Mouse (Mus musculus) liver, postnatal 0 days (tissue): ENCODE results near the gene Sirt4. TPM values are rescaled to one million over a fixed set of nuclear protein-coding genes. Genes with fewer than 3 reads are reported as not detected.
"Not testable (repeated sequence)": the region's sequence is repeated elsewhere in the genome, so short reads cannot be mapped to it uniquely, and the experiment has no call there.

Source experiments
- ATAC-seq: fragments of 200-750 bp; cut with Nextera tagmentation; 2 replicates; pipeline ENCODE4 v1.8.0; 2017; ENCODE audit warnings: mild to moderate bottlenecking, moderate library complexity
- DNase-seq: peaks from one replicate; pipeline ENCODE4 v3.0.0-alpha.2; 2016
- H3K27ac ChIP-seq: fragments of 300-500 bp; sonication (generic); 2 replicates; pipeline ENCODE4 v1.5.1; 2014; ENCODE audit warnings: antibody characterized with exemption, moderate library complexity, mild to moderate bottlenecking, low read depth
- H3K27me3 ChIP-seq: fragments of 300-500 bp; sonication (generic); 2 replicates; pipeline ENCODE4 v1.6.1; 2014; ENCODE audit warnings: low read length, control low read depth, mixed read lengths; ENCODE audit not compliant: insufficient read depth
- H3K36me3 ChIP-seq: fragments of 300-500 bp; sonication (generic); replicated peaks from 2 replicates; pipeline ENCODE4 v1.6.1; 2014; ENCODE audit warnings: mild to moderate bottlenecking, control low read depth, low read length, moderate library complexity, mixed read lengths; ENCODE audit not compliant: insufficient read depth
- H3K4me1 ChIP-seq: fragments of 300-500 bp; sonication (generic); 2 replicates; pipeline ENCODE4 v1.6.1; 2014; ENCODE audit warnings: antibody characterized with exemption, mild to moderate bottlenecking, control low read depth; ENCODE audit not compliant: insufficient read depth
- H3K4me2 ChIP-seq: fragments of 300-500 bp; sonication (generic); 2 replicates; pipeline ENCODE4 v1.6.1; 2014; ENCODE audit warnings: low read depth, mild to moderate bottlenecking, low read length, moderate library complexity, mixed read lengths
- H3K4me3 ChIP-seq: fragments of 300-500 bp; sonication (generic); 2 replicates; pipeline ENCODE4 v1.5.1; 2014; ENCODE audit warnings: low read depth, low read length
- H3K9ac ChIP-seq: fragments of 300-500 bp; sonication (generic); replicated peaks from 2 replicates; pipeline ENCODE4 v1.6.1; 2014; ENCODE audit warnings: mild to moderate bottlenecking, moderate library complexity
- H3K9me3 ChIP-seq: fragments of 300-500 bp; sonication (generic); 2 replicates; pipeline ENCODE4 v1.6.1; 2016; ENCODE audit warnings: mild to moderate bottlenecking, control low read depth, low read length, mixed read lengths
- CTCF ChIP-seq: sonication (generic); IDR thresholded peaks from 2 replicates; pipeline ENCODE4 v1.5.1; 2016; ENCODE audit warnings: antibody characterized with exemption, low read depth
- EP300 ChIP-seq: IDR thresholded peaks from 2 replicates; pipeline ENCODE4 v1.6.1; 2016; ENCODE audit warnings: antibody characterized with exemption, low read depth, mild to moderate bottlenecking
- WGBS: fragments of 180-500 bp; shearing (Covaris S2); extraction: QIAGEN DNeasy Blood & Tissue Kit; methylation state at CpG from one replicate; pipeline ENCODE4 v1.1.7; 2014; ENCODE audit not compliant: insufficient replicate concordance; 5-methylcytosine and 5-hydroxymethylcytosine counted together
- polyA plus RNA-seq: library from polyadenylated mRNA; unstranded; fragments of >200 nt; fragmentation: Nextera tagmentation; extraction: Ambion mirVana; gene quantifications from 2 replicates; pipeline ENCODE4 v1.2.1, GENCODE M21; 2015

Sirt4 gene
- polyA plus RNA-seq, 1 experiment from 2014 or later = 3.9 TPM

DNA sequence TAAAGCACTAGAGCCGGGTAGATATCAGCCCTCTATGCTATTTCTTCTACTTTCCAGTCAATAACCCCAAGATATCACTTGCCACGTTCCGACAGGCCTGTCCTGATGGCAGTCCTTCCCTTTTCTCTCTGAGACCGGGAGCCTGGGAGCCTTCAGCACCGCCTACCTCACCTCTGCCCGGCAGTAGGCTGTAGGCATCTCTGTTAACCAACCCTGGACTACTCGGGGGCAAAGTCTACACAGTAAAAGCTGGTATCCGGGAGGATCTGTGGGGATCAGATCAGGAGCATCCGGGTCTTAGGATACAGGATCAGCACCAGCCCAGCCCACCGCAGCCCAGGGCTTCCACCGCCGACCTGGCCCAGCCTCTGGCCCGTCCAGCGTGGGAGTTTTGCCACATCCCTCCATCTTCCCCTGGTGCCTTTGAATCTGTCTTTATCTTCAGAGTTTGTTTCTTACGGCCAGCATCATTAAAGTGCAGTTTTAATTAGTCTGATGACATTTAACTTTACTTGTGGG is 38.5 kb upstream of the Sirt4 start:
- H3K27ac ChIP-seq = peak overlapping the region; percentile 98

DNA sequence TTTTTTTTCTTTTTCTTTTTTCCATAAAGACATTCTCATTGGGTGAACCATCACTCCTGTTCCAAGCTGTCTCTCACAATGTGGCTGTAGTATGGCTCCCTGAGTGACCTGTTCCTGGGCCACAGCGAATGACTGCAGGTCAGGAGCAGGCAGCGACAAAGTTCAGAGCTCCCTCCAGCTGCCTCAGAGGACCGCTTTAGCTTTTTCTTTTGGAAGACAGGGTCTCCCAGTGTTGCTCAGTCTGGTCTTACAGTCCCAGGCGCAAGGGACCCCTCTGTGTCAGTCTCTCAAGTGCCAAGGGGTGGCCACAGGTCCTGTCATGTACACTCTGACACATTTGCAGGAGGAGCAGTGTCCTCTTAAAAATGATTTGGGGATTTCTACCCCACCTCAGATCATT is 38.0 kb upstream of the Sirt4 start:
- H3K4me1 ChIP-seq = peaks cover 68% of the 10 kb centered on the region
- peak overlapping the region; percentile 65 for H3K9ac ChIP-seq
- 74% methylated on average over 4 of the region's 4 CpGs for WGBS
- TF ChIP-seq CTCF (no peak), EP300 (no peak)
- no peak for ATAC-seq
- no peak for DNase-seq
- H3K4me2 ChIP-seq = peak overlapping the region; percentile 72
- H3K27ac ChIP-seq = peak overlapping the region; percentile 98
- H3K36me3 ChIP-seq = peaks cover 15% of the 10 kb centered on the region; the same call in 1 of the 2 replicates
- no peaks in the 10 kb centered on the region for H3K27me3 ChIP-seq
- no peak overlapping the region; the same call in 1 of the 2 replicates for H3K4me3 ChIP-seq
- H3K9me3 ChIP-seq = no peaks in the 10 kb centered on the region

More for the DNA sequence above, 38.5 kb upstream of the Sirt4 start:
- ATAC-seq (peak; percentile 53), DNase-seq (peak; percentile 54)
- H3K27me3 ChIP-seq = no peaks in the 10 kb centered on the region
- peaks cover 15% of the 10 kb centered on the region; the same call in 1 of the 2 replicates for H3K36me3 ChIP-seq
- no peak overlapping the region for H3K4me3 ChIP-seq
- peak overlapping the region; percentile 72 for H3K4me2 ChIP-seq
- H3K4me1 ChIP-seq = peaks cover 69% of the 10 kb centered on the region
- no peak for TF ChIP-seq EP300
- no peak for TF ChIP-seq CTCF
- 60% methylated on average over 15 of the region's 15 CpGs for WGBS
- peak overlapping the region; percentile 65; the same call in 1 of the 2 replicates for H3K9ac ChIP-seq
- H3K9me3 ChIP-seq = no peaks in the 10 kb centered on the region

GRCm38 (mm10) chr5:115521553-115522461 is 37.3 kb upstream of the Sirt4 start:
- DNase-seq (peak; percentile 77), ATAC-seq (peak; percentile 83)
- Histone ChIP-seq H3K4me3 (peak overlapping the region; percentile 40), H3K36me3 (peaks cover 15% of the 10 kb centered on the region; the same call in 1 of the 2 replicates), H3K27me3 (no peaks in the 10 kb centered on the region), H3K4me1 (peaks cover 70% of the 10 kb centered on the region), H3K9ac (peak overlapping the region; percentile 65), H3K4me2 (peak overlapping the region; percentile 72), H3K27ac (peak overlapping the region; percentile 98), H3K9me3 (no peaks in the 10 kb centered on the region)
- 12% methylated on average over 20 of the region's 21 CpGs for WGBS
- TF ChIP-seq EP300 (peak; percentile 75), CTCF (0 out of 2 replicates have a peak, but pooled peaks have one; percentile 22)

GRCm38 (mm10) chr5:115520325-115520869 is 35.9 kb upstream of the Sirt4 start:
- Histone ChIP-seq H3K4me1 (peaks cover 63% of the 10 kb centered on the region), H3K27me3 (no peaks in the 10 kb centered on the region), H3K9ac (peak overlapping the region; percentile 63), H3K4me2 (peak overlapping the region; percentile 72), H3K36me3 (peaks cover 8% of the 10 kb centered on the region; the same call in 1 of the 2 replicates), H3K27ac (peak overlapping the region; percentile 98), H3K9me3 (no peaks in the 10 kb centered on the region), H3K4me3 (peak overlapping the region; percentile 32)
- TF ChIP-seq EP300 (peak; percentile 77), CTCF (no peak)
- WGBS = 29% methylated on average over 21 of the region's 21 CpGs
- peak; percentile 53 for ATAC-seq
- DNase-seq = peak; percentile 66

- 89% methylated on average over 7 of the region's 8 CpGs for WGBS
- not testable (repeated sequence) for DNase-seq, H3K36me3 ChIP-seq, H3K9ac ChIP-seq, H3K9me3 ChIP-seq, H3K27me3 ChIP-seq, H3K4me3 ChIP-seq, ATAC-seq, H3K4me2 ChIP-seq, H3K27ac ChIP-seq
- H3K4me1 ChIP-seq = peaks cover 64% of the 10 kb centered on the region
Measured at GRCm38 (mm10) chr5:115518214-115518613, 33.7 kb upstream of the Sirt4 start.

DNA sequence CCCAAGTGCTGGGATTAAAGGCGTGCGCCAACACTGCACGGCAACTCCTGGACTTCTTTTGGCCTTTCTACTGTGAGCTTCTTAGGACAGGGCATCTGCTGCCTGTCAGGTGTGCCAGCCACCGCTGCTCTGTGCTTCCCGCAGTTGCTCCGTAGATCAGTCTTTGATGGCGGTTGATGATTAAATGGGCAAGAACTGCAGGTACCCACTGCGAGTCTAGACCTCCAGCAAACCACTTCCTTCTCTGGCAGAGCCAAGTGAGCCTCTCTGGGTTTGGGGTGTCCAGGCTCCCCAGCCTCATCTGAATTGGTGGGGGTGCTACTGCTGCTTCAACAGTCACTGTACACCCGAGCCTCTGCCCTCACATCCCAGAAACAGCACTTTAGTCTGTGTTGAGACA is 33.0 kb upstream of the Sirt4 start:
- Histone ChIP-seq H3K27ac (peak overlapping the region; percentile 95; the same call in 1 of the 2 replicates), H3K4me2 (no peak overlapping the region), H3K4me3 (no peak overlapping the region), H3K4me1 (peaks cover 57% of the 10 kb centered on the region), H3K9ac (no peak overlapping the region), H3K9me3 (no peaks in the 10 kb centered on the region), H3K27me3 (no peaks in the 10 kb centered on the region), H3K36me3 (peaks cover 9% of the 10 kb centered on the region; the same call in 1 of the 2 replicates)
- ATAC-seq (no peak), DNase-seq (no peak)
- 73% methylated on average over 9 of the region's 9 CpGs for WGBS
- TF ChIP-seq EP300 = no peak
- TF ChIP-seq CTCF = no peak
